Mouse (Mus musculus): ENCODE data around the gene Clic1.

Gene Clic1

GRCm38 (mm10) chr17:35063466-35063865 is 13.7 kb downstream of the Clic1 start:
- no peak for DNase-seq (ENCODE audit: extremely low spot score, low spot score)

GRCm38 (mm10) chr17:35064378-35064877 is 14.7 kb downstream of the Clic1 start:
- no peak for DNase-seq (ENCODE audit: extremely low spot score, low spot score)

GRCm38 (mm10) chr17:35064951-35065947 is 15.5 kb downstream of the Clic1 start, which contains the start of gene Ly6g6c:
Gene Ly6g6c, plus strand, starts transcription at chr17:35065388.
- peak; percentile 58 for DNase-seq (ENCODE audit: extremely low spot score, low spot score)

- DNase-seq (ENCODE audit: extremely low spot score, low spot score) = no peak
Measured at GRCm38 (mm10) chr17:35066084-35066483, 16.3 kb downstream of the Clic1 start, which contains the start of gene Mpig6b. Gene Mpig6b, minus strand, starts transcription at chr17:35066184.

- DNase-seq (ENCODE audit: extremely low spot score, low spot score) = no peak
Measured at GRCm38 (mm10) chr17:35068213-35068914, 18.6 kb downstream of the Clic1 start.

GRCm38 (mm10) chr17:35070556-35071229 is 20.9 kb downstream of the Clic1 start:
- no peak for DNase-seq (ENCODE audit: extremely low spot score, low spot score)

- DNase-seq (ENCODE audit: extremely low spot score, low spot score) = no peak
Measured at GRCm38 (mm10) chr17:35071454-35071853, 21.7 kb downstream of the Clic1 start.

- DNase-seq (ENCODE audit: extremely low spot score, low spot score) = no peak
Measured at GRCm38 (mm10) chr17:35074097-35074496, 24.3 kb downstream of the Clic1 start.

GRCm38 (mm10) chr17:35076507-35077176 is 26.9 kb downstream of the Clic1 start, which contains the start of gene Ly6g6e:
Gene Ly6g6e, plus strand, starts transcription at chr17:35076902.
- DNase-seq (ENCODE audit: extremely low spot score, low spot score) = no peak

- DNase-seq (ENCODE audit: extremely low spot score, low spot score) = no peak
Measured at GRCm38 (mm10) chr17:35077285-35077684, 27.5 kb downstream of the Clic1 start.

GRCm38 (mm10) chr17:35077786-35078233 is 28.0 kb downstream of the Clic1 start, which contains the start of gene Ly6g6d:
Gene Ly6g6d, minus strand, starts transcription at chr17:35078065.
- DNase-seq (ENCODE audit: extremely low spot score, low spot score) = peak; percentile 37

- DNase-seq (ENCODE audit: extremely low spot score, low spot score) = no peak
Measured at GRCm38 (mm10) chr17:35079778-35080177, 30.0 kb downstream of the Clic1 start.

- DNase-seq (ENCODE audit: extremely low spot score, low spot score) = no peak
Measured at GRCm38 (mm10) chr17:35080248-35080647, 30.5 kb downstream of the Clic1 start.

- DNase-seq (ENCODE audit: extremely low spot score, low spot score) = no peak
Measured at GRCm38 (mm10) chr17:35080710-35081109, 30.9 kb downstream of the Clic1 start.

GRCm38 (mm10) chr17:35082841-35083576 is 33.2 kb downstream of the Clic1 start:
- DNase-seq (ENCODE audit: extremely low spot score, low spot score) = no peak

GRCm38 (mm10) chr17:35083929-35084497 is 34.2 kb downstream of the Clic1 start:
- no peak for DNase-seq (ENCODE audit: extremely low spot score, low spot score)

- no peak for DNase-seq (ENCODE audit: extremely low spot score, low spot score)
Measured at GRCm38 (mm10) chr17:35085208-35085865, 35.6 kb downstream of the Clic1 start, which contains the start of gene Ly6g6f. Gene Ly6g6f, minus strand, starts transcription at chr17:35085610.

- no peak for DNase-seq (ENCODE audit: extremely low spot score, low spot score)
Measured at GRCm38 (mm10) chr17:35088151-35088550, 38.4 kb downstream of the Clic1 start.

Measured in neural tube, embryonic 10.5 days (tissue).